Mouse (Mus musculus) heart, adult 2 months (tissue): Measurements from ENCODE around the gene Isx.

Experiments used
- CTCF ChIP-seq: fragments of 200-600 bp; IDR thresholded peaks from 2 replicates; pipeline ENCODE4 v1.8.1; 2022; ENCODE audit warnings: antibody characterized with exemption, mild to moderate bottlenecking, moderate library complexity
- POLR2A ChIP-seq: fragments of 200-500 bp; IDR thresholded peaks from 2 replicates; pipeline ENCODE4 v1.6.1; 2011; ENCODE audit warnings: mild to moderate bottlenecking, low read depth, low read length, control low read depth; ENCODE audit not compliant: insufficient read depth

GRCm38 (mm10) chr8:74854786-74855185 lies 18.2 kb upstream of the Isx start:
- TF ChIP-seq CTCF (no peak), POLR2A (no peak)
